Mouse (Mus musculus) forebrain, embryonic 12.5 days (tissue): Measurements from ENCODE around the gene 1700020L24Rik. TPM values are rescaled to one million over a fixed set of nuclear protein-coding genes. Genes with fewer than 3 reads are reported as not detected.

Experiments
- ATAC-seq: fragments of 200-750 bp; cut with Nextera tagmentation; 2 replicates; pipeline ENCODE4 v1.8.0; 2017; ENCODE audit warnings: moderate TSS enrichment; ENCODE audit not compliant: low FRiP score
- H3K27ac ChIP-seq: fragments of 300-500 bp; sonication (generic); 2 replicates; pipeline ENCODE4 v1.5.1; 2016; ENCODE audit warnings: mild to moderate bottlenecking
- H3K27me3 ChIP-seq: fragments of 300-500 bp; sonication (generic); 2 replicates; pipeline ENCODE4 v1.6.1; 2016; ENCODE audit warnings: mild to moderate bottlenecking
- H3K36me3 ChIP-seq: fragments of 300-500 bp; sonication (generic); replicated peaks from 2 replicates; pipeline ENCODE4 v1.6.1; 2016; ENCODE audit warnings: mild to moderate bottlenecking
- H3K4me1 ChIP-seq: fragments of 300-500 bp; sonication (generic); 2 replicates; pipeline ENCODE4 v1.6.1; 2016
- H3K4me2 ChIP-seq: fragments of 300-500 bp; sonication (generic); 2 replicates; pipeline ENCODE4 v1.6.1; 2016; ENCODE audit warnings: mild to moderate bottlenecking, moderate library complexity
- H3K4me3 ChIP-seq: fragments of 300-500 bp; sonication (generic); replicated peaks from 2 replicates; pipeline ENCODE4 v1.5.1; 2016; ENCODE audit warnings: mild to moderate bottlenecking
- H3K9ac ChIP-seq: fragments of 300-500 bp; sonication (generic); 2 replicates; pipeline ENCODE4 v1.6.1; 2016; ENCODE audit warnings: mild to moderate bottlenecking
- H3K9me3 ChIP-seq: fragments of 300-500 bp; sonication (generic); 2 replicates; pipeline ENCODE4 v1.6.1; 2016
- WGBS: fragments of 180-500 bp; shearing (Covaris S2); methylation state at CpG from one replicate; pipeline ENCODE4 v1.1.7; 2016; 5-methylcytosine and 5-hydroxymethylcytosine counted together
- polyA plus RNA-seq: library from polyadenylated mRNA; unstranded; fragments of >200 nt; fragmentation: Nextera tagmentation; extraction: Ambion mirVana; gene quantifications from 2 replicates; pipeline ENCODE4 v1.2.1, GENCODE M21; 2016

Gene 1700020L24Rik
- polyA plus RNA-seq, 1 experiment from 2014 or later: 0.29 TPM

DNA sequence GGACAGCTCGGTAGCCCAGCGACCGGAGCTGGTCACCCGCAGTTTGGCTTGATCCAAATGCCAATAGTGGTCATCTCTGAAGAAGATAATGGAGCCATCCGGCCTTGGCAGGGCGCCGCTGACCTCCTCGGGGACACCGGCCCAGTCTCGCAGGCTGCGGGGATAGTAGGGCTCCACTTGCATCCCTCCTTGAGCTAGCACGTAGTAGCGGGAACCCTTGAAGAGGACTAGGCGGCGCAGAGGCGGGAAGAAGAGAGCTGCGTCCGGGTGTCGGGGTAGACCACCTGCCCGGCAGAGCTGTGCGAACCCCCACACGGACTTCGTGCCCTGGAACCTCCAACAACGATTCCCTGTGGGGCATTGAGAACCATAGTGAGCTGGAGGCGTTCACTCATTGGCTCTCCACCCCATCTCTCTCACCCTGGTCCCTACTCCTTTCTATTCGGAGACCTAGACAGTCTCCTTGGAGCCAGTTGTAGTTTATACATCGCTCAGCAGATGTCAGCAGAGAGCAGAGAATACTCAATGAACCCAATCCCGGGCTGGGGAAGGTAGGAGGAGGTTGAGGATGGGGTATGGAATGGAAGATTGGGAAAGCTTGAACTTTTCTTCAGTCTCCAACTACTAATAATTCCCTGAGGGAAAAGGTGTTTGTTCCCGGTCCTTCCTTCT is 5.3 kb downstream of the 1700020L24Rik start:
- H3K4me3 ChIP-seq: peak overlapping the region; percentile 23
- H3K4me1 ChIP-seq: peaks cover 23% of the 10 kb centered on the region
- peaks cover 81% of the 10 kb centered on the region for H3K27me3 ChIP-seq
- no peak overlapping the region for H3K27ac ChIP-seq
- no peaks in the 10 kb centered on the region for H3K36me3 ChIP-seq
- no peaks in the 10 kb centered on the region for H3K9me3 ChIP-seq
- no peak overlapping the region for H3K9ac ChIP-seq
- ATAC-seq: 0 out of 2 replicates have a peak, but pooled peaks have one; percentile 42
- 14% methylated on average over 29 of the region's 29 CpGs for WGBS
- peak overlapping the region; percentile 48 for H3K4me2 ChIP-seq

DNA sequence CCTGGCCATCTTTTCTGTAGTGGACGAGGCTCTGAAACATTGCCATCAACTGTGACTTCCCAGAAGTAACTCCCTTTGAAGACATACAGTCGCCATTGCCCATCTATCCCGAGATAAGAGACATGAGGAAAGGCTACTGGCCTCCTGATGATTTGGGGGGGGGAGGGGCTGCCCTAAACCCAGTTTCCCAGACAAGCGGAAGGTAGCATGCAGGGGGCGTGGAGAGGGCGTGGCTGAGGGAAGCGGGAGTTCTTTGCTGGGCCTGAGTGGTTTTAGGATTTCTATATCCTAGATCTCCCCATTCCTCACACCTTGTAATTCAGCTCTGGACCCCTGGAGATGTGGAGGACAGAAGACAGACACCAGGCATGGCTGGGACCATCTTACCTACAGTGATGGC is 6.3 kb downstream of the 1700020L24Rik start:
- Histone ChIP-seq H3K9me3 (no peaks in the 10 kb centered on the region), H3K27ac (no peak overlapping the region), H3K27me3 (peaks cover 77% of the 10 kb centered on the region), H3K4me3 (no peak overlapping the region), H3K4me2 (no peak overlapping the region), H3K36me3 (no peaks in the 10 kb centered on the region), H3K9ac (no peak overlapping the region), H3K4me1 (peaks cover 32% of the 10 kb centered on the region)
- whole genome bisulfite sequencing: 11% methylated on average over 7 of the region's 7 CpGs
- no peak for ATAC-seq

- 26% methylated on average over 19 of the region's 19 CpGs for WGBS
These were observed 7.5 kb downstream of the 1700020L24Rik start for GRCm38 (mm10) chr11:83445001-83445400.

DNA sequence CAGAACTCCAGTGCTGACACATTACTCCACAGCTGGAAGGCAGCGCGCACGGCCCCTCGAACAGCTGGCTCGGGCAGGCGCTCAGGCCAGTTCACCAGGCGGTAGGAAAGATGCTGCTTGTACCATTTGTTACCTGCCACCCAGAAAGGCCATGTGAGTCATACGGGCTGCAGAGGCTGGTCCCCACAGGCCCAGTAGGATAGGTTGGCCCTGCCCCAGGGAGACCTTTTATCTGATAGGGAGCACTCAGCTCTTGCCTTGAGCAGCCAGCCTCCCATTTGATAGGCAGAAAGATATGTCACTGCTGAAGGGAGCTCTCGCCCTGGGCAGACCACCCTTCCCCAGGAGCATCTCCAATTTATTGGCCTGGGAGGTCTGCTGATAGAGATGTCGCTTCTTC is 10.1 kb downstream of the 1700020L24Rik start:
- Histone ChIP-seq H3K4me1 (peaks cover 23% of the 10 kb centered on the region), H3K4me3 (no peak overlapping the region), H3K36me3 (no peaks in the 10 kb centered on the region), H3K27me3 (peaks cover 50% of the 10 kb centered on the region), H3K9me3 (no peaks in the 10 kb centered on the region), H3K9ac (no peak overlapping the region), H3K27ac (no peak overlapping the region), H3K4me2 (no peak overlapping the region)
- 75% methylated on average over 10 of the region's 10 CpGs for whole genome bisulfite sequencing
- ATAC-seq: no peak

More at GRCm38 (mm10) chr11:83445001-83445400, 7.5 kb downstream of the 1700020L24Rik start:
- H3K27me3 ChIP-seq: peaks cover 70% of the 10 kb centered on the region
- H3K9me3 ChIP-seq: no peaks in the 10 kb centered on the region
- H3K27ac ChIP-seq: no peak overlapping the region
- ATAC-seq: no peak
- H3K9ac ChIP-seq: no peak overlapping the region
- peaks cover 35% of the 10 kb centered on the region for H3K4me1 ChIP-seq
- no peaks in the 10 kb centered on the region for H3K36me3 ChIP-seq
- H3K4me3 ChIP-seq: peak overlapping the region; percentile 19
- H3K4me2 ChIP-seq: peak overlapping the region; percentile 35

- no peak for ATAC-seq
- H3K9ac ChIP-seq: no peak overlapping the region
- H3K4me3 ChIP-seq: no peak overlapping the region
- WGBS: 57% methylated on average over 16 of the region's 16 CpGs
- H3K9me3 ChIP-seq: no peaks in the 10 kb centered on the region
- H3K4me1 ChIP-seq: peaks cover 20% of the 10 kb centered on the region
- H3K27me3 ChIP-seq: peaks cover 46% of the 10 kb centered on the region
- H3K4me2 ChIP-seq: no peak overlapping the region
- H3K36me3 ChIP-seq: no peaks in the 10 kb centered on the region
- 0 out of 2 replicates have a peak overlapping the region, but pooled peaks have one; percentile 19 for H3K27ac ChIP-seq
These were observed 10.8 kb downstream of the 1700020L24Rik start for GRCm38 (mm10) chr11:83448021-83448926.

GRCm38 (mm10) chr11:83448927-83449236 is 11.4 kb downstream of the 1700020L24Rik start:
- H3K4me3 ChIP-seq: no peak overlapping the region
- 0 out of 2 replicates have a peak overlapping the region, but pooled peaks have one; percentile 19 for H3K27ac ChIP-seq
- no peaks in the 10 kb centered on the region for H3K36me3 ChIP-seq
- H3K4me1 ChIP-seq: peaks cover 17% of the 10 kb centered on the region
- H3K4me2 ChIP-seq: no peak overlapping the region
- no peak for ATAC-seq
- H3K9me3 ChIP-seq: no peaks in the 10 kb centered on the region
- peaks cover 40% of the 10 kb centered on the region for H3K27me3 ChIP-seq
- H3K9ac ChIP-seq: no peak overlapping the region

DNA sequence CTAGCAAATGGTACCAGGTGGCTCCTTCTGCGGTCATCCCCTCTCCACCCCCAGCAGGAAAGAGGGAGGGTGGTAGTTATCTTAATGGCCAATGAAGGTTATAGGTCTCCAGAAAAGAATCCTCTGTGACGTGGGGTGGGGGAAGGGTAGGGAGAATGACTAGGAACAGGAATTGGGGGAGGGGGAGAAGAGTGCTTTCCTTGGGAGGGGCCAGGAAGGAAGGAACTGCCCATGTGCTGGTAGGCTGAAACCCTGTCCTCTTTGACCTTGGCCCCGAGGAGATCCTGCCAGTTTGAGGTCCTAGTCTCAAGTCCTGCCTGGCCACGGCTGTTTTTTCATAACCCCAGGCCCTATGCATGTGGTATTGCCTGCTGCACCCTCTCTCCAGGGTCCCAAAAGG is 11.8 kb downstream of the 1700020L24Rik start:
- H3K27ac ChIP-seq: no peak overlapping the region
- no peaks in the 10 kb centered on the region for H3K36me3 ChIP-seq
- H3K9ac ChIP-seq: no peak overlapping the region
- peaks cover 36% of the 10 kb centered on the region for H3K27me3 ChIP-seq
- no peak for ATAC-seq
- H3K4me1 ChIP-seq: peaks cover 15% of the 10 kb centered on the region
- H3K9me3 ChIP-seq: no peaks in the 10 kb centered on the region
- no peak overlapping the region for H3K4me3 ChIP-seq
- no peak overlapping the region for H3K4me2 ChIP-seq
- WGBS: 57% methylated on average over 4 of the region's 4 CpGs

DNA sequence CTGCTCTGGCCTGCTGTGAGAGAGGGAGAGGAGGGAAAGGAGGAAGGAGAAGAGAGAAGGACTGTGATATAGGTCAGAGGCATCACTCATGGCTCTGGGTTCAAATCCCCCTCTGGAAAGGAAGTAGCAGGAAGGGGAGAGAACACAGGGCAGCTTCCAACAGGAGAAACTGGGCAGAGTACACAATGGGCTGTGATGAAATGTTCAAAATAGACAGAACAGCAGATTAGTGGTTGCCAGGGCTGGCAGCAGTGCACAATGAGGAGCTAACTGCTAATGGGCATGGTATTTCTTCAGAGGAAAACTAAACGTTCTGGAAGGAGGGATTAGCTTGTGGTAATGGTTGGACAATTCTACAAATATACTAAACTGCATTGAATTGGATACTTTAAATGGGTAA is 13.1 kb downstream of the 1700020L24Rik start:
- no peak overlapping the region for H3K4me3 ChIP-seq
- 14% methylated on average over 1 of the region's 1 CpGs for WGBS
- no peak overlapping the region for H3K27ac ChIP-seq
- no peak overlapping the region for H3K4me2 ChIP-seq
- no peaks in the 10 kb centered on the region for H3K36me3 ChIP-seq
- H3K9ac ChIP-seq: no peak overlapping the region
- H3K9me3 ChIP-seq: no peaks in the 10 kb centered on the region
- H3K4me1 ChIP-seq: peaks cover 12% of the 10 kb centered on the region
- H3K27me3 ChIP-seq: peaks cover 26% of the 10 kb centered on the region
- no peak for ATAC-seq

DNA sequence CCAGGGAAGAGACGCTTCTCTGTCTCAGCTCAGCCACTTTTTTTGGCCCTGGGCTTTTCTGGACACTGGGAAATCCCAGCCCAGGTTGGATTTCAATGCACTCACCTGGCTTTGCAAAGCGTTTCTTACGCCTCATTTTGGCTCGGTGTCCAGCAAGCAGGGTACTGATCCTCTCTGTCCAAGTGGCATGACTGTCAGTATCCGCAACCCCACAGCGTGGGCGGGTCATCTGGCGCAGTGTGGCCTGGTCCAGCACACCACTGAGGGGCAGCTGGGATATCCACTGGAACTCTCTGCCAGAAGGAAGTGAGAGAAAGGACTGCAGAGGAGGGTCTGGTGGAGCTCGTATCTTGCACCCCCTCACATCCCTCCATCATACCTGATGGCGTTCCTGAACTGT is 13.8 kb downstream of the 1700020L24Rik start:
- H3K9me3 ChIP-seq: no peaks in the 10 kb centered on the region
- H3K27ac ChIP-seq: no peak overlapping the region
- no peak overlapping the region for H3K4me3 ChIP-seq
- no peak overlapping the region for H3K4me2 ChIP-seq
- ATAC-seq: no peak
- H3K9ac ChIP-seq: no peak overlapping the region
- WGBS: 88% methylated on average over 10 of the region's 10 CpGs
- H3K36me3 ChIP-seq: no peaks in the 10 kb centered on the region
- peaks cover 24% of the 10 kb centered on the region for H3K27me3 ChIP-seq
- H3K4me1 ChIP-seq: peaks cover 12% of the 10 kb centered on the region

DNA sequence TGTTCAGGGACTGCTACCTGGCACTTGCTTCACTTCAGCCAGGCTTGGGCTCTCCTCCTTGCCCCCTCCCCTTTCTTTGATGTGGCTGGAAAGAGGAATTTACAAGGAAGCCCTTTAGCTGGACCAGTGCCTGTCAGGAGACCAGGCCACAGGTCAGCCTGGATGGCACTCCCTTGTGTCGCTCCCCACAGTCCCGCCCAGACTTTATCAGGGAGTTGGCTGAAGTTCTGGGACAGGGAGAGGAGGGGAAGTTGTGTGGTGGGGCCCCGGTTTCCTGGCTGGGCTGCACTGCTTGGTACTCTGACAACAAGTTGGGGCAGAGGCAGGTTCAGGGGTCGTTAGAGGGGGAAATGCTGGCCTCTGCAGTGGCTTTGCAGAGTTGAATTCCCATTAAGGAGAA is 17.1 kb downstream of the 1700020L24Rik start:
- H3K36me3 ChIP-seq: no peaks in the 10 kb centered on the region
- ATAC-seq: no peak
- no peak overlapping the region for H3K4me3 ChIP-seq
- peaks cover 11% of the 10 kb centered on the region; the same call in 1 of the 2 replicates for H3K27me3 ChIP-seq
- 43% methylated on average over 4 of the region's 4 CpGs for WGBS
- H3K9ac ChIP-seq: no peak overlapping the region
- H3K4me1 ChIP-seq: peaks cover 17% of the 10 kb centered on the region
- H3K27ac ChIP-seq: no peak overlapping the region
- no peak overlapping the region for H3K4me2 ChIP-seq
- no peaks in the 10 kb centered on the region for H3K9me3 ChIP-seq

GRCm38 (mm10) chr11:83455608-83456007 is 18.1 kb downstream of the 1700020L24Rik start:
- peaks cover 18% of the 10 kb centered on the region for H3K27me3 ChIP-seq
- H3K4me2 ChIP-seq: no peak overlapping the region
- no peak overlapping the region for H3K27ac ChIP-seq
- no peak overlapping the region for H3K9ac ChIP-seq
- peaks cover 17% of the 10 kb centered on the region for H3K4me1 ChIP-seq
- no peaks in the 10 kb centered on the region for H3K36me3 ChIP-seq
- 75% methylated on average over 3 of the region's 3 CpGs for WGBS
- H3K9me3 ChIP-seq: no peaks in the 10 kb centered on the region
- ATAC-seq: no peak
- no peak overlapping the region for H3K4me3 ChIP-seq

DNA sequence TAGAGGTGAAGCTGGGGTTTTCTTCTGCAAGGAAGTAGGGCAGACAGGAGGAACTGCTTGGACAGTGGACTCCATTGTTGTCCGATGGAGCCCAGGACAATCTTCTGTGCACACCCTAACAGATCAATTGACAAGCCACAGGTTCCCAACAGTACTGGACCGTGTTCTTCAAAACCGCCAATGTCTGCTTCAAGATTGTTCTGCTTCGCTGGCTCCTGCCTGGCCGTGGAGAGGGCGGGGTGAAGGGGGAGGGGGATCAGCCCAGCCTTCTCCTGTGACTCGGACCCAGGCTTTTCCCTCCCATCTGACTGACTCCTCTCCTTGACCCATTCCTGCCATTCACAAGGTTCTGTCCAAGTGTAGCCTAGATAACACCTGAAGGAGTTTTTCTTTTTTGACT is 19.8 kb downstream of the 1700020L24Rik start:
- ATAC-seq: no peak
- H3K36me3 ChIP-seq: no peaks in the 10 kb centered on the region
- no peak overlapping the region for H3K4me3 ChIP-seq
- H3K9ac ChIP-seq: no peak overlapping the region
- H3K9me3 ChIP-seq: no peaks in the 10 kb centered on the region
- WGBS: 39% methylated on average over 7 of the region's 7 CpGs
- H3K4me2 ChIP-seq: no peak overlapping the region
- no peak overlapping the region for H3K27ac ChIP-seq
- peaks cover 34% of the 10 kb centered on the region for H3K27me3 ChIP-seq
- H3K4me1 ChIP-seq: peaks cover 20% of the 10 kb centered on the region
